Mouse (Mus musculus): ENCODE data around the gene Cntn1.

Cntn1 gene

GRCm38 (mm10) chr15:92141972-92142371 lies 91.0 kb downstream of the Cntn1 start:
- DNase-seq = no peak

- DNase-seq = no peak
Observed at GRCm38 (mm10) chr15:92154921-92155320, 104.0 kb downstream of the Cntn1 start.

GRCm38 (mm10) chr15:92160855-92161162 lies 109.8 kb downstream of the Cntn1 start:
- no peak for DNase-seq

GRCm38 (mm10) chr15:92161163-92162025 lies 110.4 kb downstream of the Cntn1 start:
- DNase-seq = peak; percentile 53

GRCm38 (mm10) chr15:92162835-92163234 lies 111.9 kb downstream of the Cntn1 start:
- DNase-seq = no peak

GRCm38 (mm10) chr15:92164127-92164526 lies 113.2 kb downstream of the Cntn1 start:
- peak; percentile 72 for DNase-seq

- DNase-seq = peak; percentile 89
Observed at GRCm38 (mm10) chr15:92166266-92166665, 115.3 kb downstream of the Cntn1 start.

- DNase-seq = no peak
Observed at GRCm38 (mm10) chr15:92175739-92176138, 124.8 kb downstream of the Cntn1 start.

- DNase-seq = no peak
Observed at GRCm38 (mm10) chr15:92177413-92177812, 126.4 kb downstream of the Cntn1 start.

GRCm38 (mm10) chr15:92185484-92185883 lies 134.5 kb downstream of the Cntn1 start:
- no peak for DNase-seq

- DNase-seq = no peak
Observed at GRCm38 (mm10) chr15:92190000-92190399, 139.0 kb downstream of the Cntn1 start.

GRCm38 (mm10) chr15:92200326-92200985 lies 149.5 kb downstream of the Cntn1 start:
- no peak for DNase-seq

GRCm38 (mm10) chr15:92206695-92207094 lies 155.7 kb downstream of the Cntn1 start:
- no peak for DNase-seq

GRCm38 (mm10) chr15:92209778-92210177 lies 158.8 kb downstream of the Cntn1 start:
- DNase-seq = peak; percentile 49

- no peak for DNase-seq
Observed at GRCm38 (mm10) chr15:92210486-92211235, 159.7 kb downstream of the Cntn1 start.

- DNase-seq = no peak
Observed at GRCm38 (mm10) chr15:92215841-92216240, 164.9 kb downstream of the Cntn1 start.

GRCm38 (mm10) chr15:92221446-92221845 lies 170.5 kb downstream of the Cntn1 start:
- no peak for DNase-seq

GRCm38 (mm10) chr15:92231386-92231785 lies 180.4 kb downstream of the Cntn1 start:
- no peak for DNase-seq

GRCm38 (mm10) chr15:92235836-92236235 lies 184.9 kb downstream of the Cntn1 start:
- peak; percentile 47 for DNase-seq

- DNase-seq = peak; percentile 29
Observed at GRCm38 (mm10) chr15:92264980-92265707, 214.2 kb downstream of the Cntn1 start.

- DNase-seq = no peak
Observed at GRCm38 (mm10) chr15:92268341-92268740, 217.4 kb downstream of the Cntn1 start.

- no peak for DNase-seq
Observed at GRCm38 (mm10) chr15:92268741-92269322, 217.9 kb downstream of the Cntn1 start.
